Mouse (Mus musculus) midbrain, embryonic 16.5 days (tissue): ENCODE measurements at regions not wholly inside any gene's neighbourhood (a gene's known extent, or its start where the extent isn't known, plus 50 kb on each side); places are given as distances from the start of the nearest gene placed in this dataset.

Experiments used
- ATAC-seq: fragments of 200-750 bp; cut with Nextera tagmentation; 2 replicates; pipeline ENCODE4 v1.8.0; 2017; ENCODE audit warnings: moderate TSS enrichment
- H3K27ac ChIP-seq: fragments of 300-500 bp; sonication (generic); 2 replicates; pipeline ENCODE4 v1.5.1; 2014; ENCODE audit warnings: mild to moderate bottlenecking, low read length, mixed read lengths
- H3K27me3 ChIP-seq: fragments of 300-500 bp; sonication (generic); 2 replicates; pipeline ENCODE4 v1.6.1; 2014; ENCODE audit warnings: low read depth, low read length, mixed read lengths; ENCODE audit not compliant: control insufficient read depth, insufficient read depth
- H3K36me3 ChIP-seq: fragments of 300-500 bp; sonication (generic); 2 replicates; pipeline ENCODE4 v1.6.1; 2014; ENCODE audit warnings: mild to moderate bottlenecking, low read length, moderate library complexity, mixed read lengths; ENCODE audit not compliant: control insufficient read depth, insufficient read depth
- H3K4me1 ChIP-seq: fragments of 300-500 bp; sonication (generic); 2 replicates; pipeline ENCODE4 v1.6.1; 2014; ENCODE audit warnings: mild to moderate bottlenecking, low read length, mixed read lengths; ENCODE audit not compliant: control insufficient read depth, insufficient read depth
- H3K4me2 ChIP-seq: fragments of 300-500 bp; sonication (generic); 2 replicates; pipeline ENCODE4 v1.6.1; 2014; ENCODE audit warnings: mild to moderate bottlenecking, low read length, mixed read lengths
- H3K4me3 ChIP-seq: fragments of 300-500 bp; sonication (generic); 2 replicates; pipeline ENCODE4 v1.5.1; 2014; ENCODE audit warnings: low read depth, mild to moderate bottlenecking, low read length, moderate library complexity, mixed read lengths
- H3K9ac ChIP-seq: fragments of 300-500 bp; sonication (generic); 2 replicates; pipeline ENCODE4 v1.6.1; 2014; ENCODE audit warnings: low read depth, low read length, mixed read lengths
- H3K9me3 ChIP-seq: fragments of 300-500 bp; sonication (generic); replicated peaks from 2 replicates; pipeline ENCODE4 v1.6.1; 2014; ENCODE audit warnings: mild to moderate bottlenecking, low read length, mixed read lengths; ENCODE audit not compliant: control insufficient read depth, poor library complexity, severe bottlenecking
- WGBS: fragments of 180-500 bp; shearing (Covaris S2); extraction: QIAGEN DNeasy Blood & Tissue Kit; methylation state at CpG from one replicate; pipeline ENCODE4 v1.1.7; 2014; 5-methylcytosine and 5-hydroxymethylcytosine counted together

- Histone ChIP-seq H3K9me3 (no peaks in the 10 kb centered on the region), H3K27ac (no peak overlapping the region), H3K9ac (no peak overlapping the region), H3K4me1 (no peaks in the 10 kb centered on the region), H3K4me2 (no peak overlapping the region), H3K27me3 (no peaks in the 10 kb centered on the region), H3K4me3 (no peak overlapping the region), H3K36me3 (no peaks in the 10 kb centered on the region)
- WGBS = 96% methylated on average over 2 of the region's 2 CpGs
- ATAC-seq = no peak
Measured at GRCm38 (mm10) chr3:147228663-147229062, 376.5 kb downstream of the Ttll7 start.

GRCm38 (mm10) chr3:147230594-147230993 is 378.4 kb downstream of the Ttll7 start:
- H3K27ac ChIP-seq = no peak overlapping the region
- no peaks in the 10 kb centered on the region for H3K9me3 ChIP-seq
- ATAC-seq = no peak
- H3K4me3 ChIP-seq = no peak overlapping the region
- H3K9ac ChIP-seq = no peak overlapping the region
- 84% methylated on average over 7 of the region's 7 CpGs for WGBS
- H3K4me1 ChIP-seq = no peaks in the 10 kb centered on the region
- H3K36me3 ChIP-seq = no peaks in the 10 kb centered on the region
- no peaks in the 10 kb centered on the region for H3K27me3 ChIP-seq
- no peak overlapping the region for H3K4me2 ChIP-seq

GRCm38 (mm10) chr3:147238398-147238797 is 386.2 kb downstream of the Ttll7 start:
- Histone ChIP-seq H3K36me3 (no peaks in the 10 kb centered on the region), H3K4me1 (no peaks in the 10 kb centered on the region), H3K27ac (no peak overlapping the region), H3K9ac (no peak overlapping the region), H3K27me3 (no peaks in the 10 kb centered on the region), H3K4me3 (no peak overlapping the region), H3K4me2 (no peak overlapping the region), H3K9me3 (no peaks in the 10 kb centered on the region)
- WGBS = 100% methylated on average over 1 of the region's 1 CpGs
- ATAC-seq = no peak

- Histone ChIP-seq H3K4me1 (no peaks in the 10 kb centered on the region), H3K36me3 (no peaks in the 10 kb centered on the region), H3K4me2 (no peak overlapping the region), H3K27me3 (no peaks in the 10 kb centered on the region), H3K27ac (no peak overlapping the region), H3K4me3 (no peak overlapping the region), H3K9me3 (no peaks in the 10 kb centered on the region), H3K9ac (no peak overlapping the region)
- no peak for ATAC-seq
- 18% methylated on average over 4 of the region's 4 CpGs for WGBS
Measured at GRCm38 (mm10) chr3:147240651-147241050, 388.5 kb downstream of the Ttll7 start.

GRCm38 (mm10) chr3:147244911-147245430 is 392.8 kb downstream of the Ttll7 start:
- H3K36me3 ChIP-seq = no peaks in the 10 kb centered on the region
- H3K4me2 ChIP-seq = no peak overlapping the region
- no peaks in the 10 kb centered on the region for H3K4me1 ChIP-seq
- no peak overlapping the region for H3K4me3 ChIP-seq
- no peak for ATAC-seq
- H3K9ac ChIP-seq = no peak overlapping the region
- WGBS = 68% methylated on average over 5 of the region's 5 CpGs
- H3K27me3 ChIP-seq = no peaks in the 10 kb centered on the region
- H3K9me3 ChIP-seq = no peaks in the 10 kb centered on the region
- no peak overlapping the region for H3K27ac ChIP-seq

- H3K9me3 ChIP-seq = no peaks in the 10 kb centered on the region
- no peak overlapping the region for H3K4me3 ChIP-seq
- no peak overlapping the region for H3K4me2 ChIP-seq
- WGBS = 89% methylated on average over 5 of the region's 5 CpGs
- H3K9ac ChIP-seq = no peak overlapping the region
- no peaks in the 10 kb centered on the region for H3K36me3 ChIP-seq
- H3K27me3 ChIP-seq = no peaks in the 10 kb centered on the region
- no peaks in the 10 kb centered on the region for H3K4me1 ChIP-seq
- ATAC-seq = no peak
- no peak overlapping the region for H3K27ac ChIP-seq
Measured at GRCm38 (mm10) chr3:147246141-147246540, 394.0 kb downstream of the Ttll7 start.

GRCm38 (mm10) chr3:147249466-147249865 is 397.3 kb downstream of the Ttll7 start:
- no peak overlapping the region for H3K4me2 ChIP-seq
- ATAC-seq = no peak
- no peaks in the 10 kb centered on the region for H3K9me3 ChIP-seq
- H3K27me3 ChIP-seq = no peaks in the 10 kb centered on the region
- no peak overlapping the region for H3K4me3 ChIP-seq
- no peak overlapping the region for H3K9ac ChIP-seq
- no peak overlapping the region for H3K27ac ChIP-seq
- WGBS = 82% methylated on average over 1 of the region's 1 CpGs
- H3K4me1 ChIP-seq = peaks cover 3% of the 10 kb centered on the region; the same call in 1 of the 2 replicates
- H3K36me3 ChIP-seq = no peaks in the 10 kb centered on the region

- Histone ChIP-seq H3K4me2 (no peak overlapping the region), H3K36me3 (no peaks in the 10 kb centered on the region), H3K4me3 (no peak overlapping the region), H3K9me3 (no peaks in the 10 kb centered on the region), H3K4me1 (peaks cover 3% of the 10 kb centered on the region; the same call in 1 of the 2 replicates), H3K27me3 (no peaks in the 10 kb centered on the region), H3K9ac (no peak overlapping the region), H3K27ac (no peak overlapping the region)
- ATAC-seq = no peak
- 78% methylated on average over 2 of the region's 2 CpGs for WGBS
Measured at GRCm38 (mm10) chr3:147249906-147250305, 397.7 kb downstream of the Ttll7 start.

- Histone ChIP-seq H3K4me1 (peaks cover 3% of the 10 kb centered on the region; the same call in 1 of the 2 replicates), H3K9me3 (no peaks in the 10 kb centered on the region), H3K27ac (no peak overlapping the region; the same call in 1 of the 2 replicates), H3K4me3 (no peak overlapping the region), H3K4me2 (no peak overlapping the region), H3K36me3 (no peaks in the 10 kb centered on the region), H3K9ac (no peak overlapping the region), H3K27me3 (no peaks in the 10 kb centered on the region)
- ATAC-seq = no peak
- WGBS = 69% methylated on average over 4 of the region's 4 CpGs
Measured at GRCm38 (mm10) chr3:147252226-147252788, 400.1 kb downstream of the Ttll7 start.
